Mouse (Mus musculus) myocyte (in vitro differentiated cells): ENCODE measurements at regions not wholly inside any gene's neighbourhood (a gene's known extent, or its start where the extent isn't known, plus 50 kb on each side); places are given as distances from the start of the nearest gene placed in this dataset.

Source experiments
- CEBPB ChIP-seq: IDR thresholded peaks from 2 replicates; pipeline ENCODE4 v1.6.1; 2011; ENCODE audit warnings: mild to moderate bottlenecking, moderate library complexity; ENCODE audit not compliant: poor library complexity, insufficient read depth, severe bottlenecking
- E2F4 ChIP-seq: IDR thresholded peaks from one replicate; pipeline ENCODE4 v1.6.1; 2011; ENCODE audit warnings: mild to moderate bottlenecking, control low read depth, moderate library complexity; ENCODE audit not compliant: insufficient read depth
- MYOD1 ChIP-seq, 3 experiments: IDR thresholded peaks; one replicate each; pipeline ENCODE4 v1.6.1; 2011; ENCODE audit warnings: control low read depth in 2 of 3, low read depth in 2 of 3, mild to moderate bottlenecking in 2 of 3, moderate library complexity in 1 of 3; ENCODE audit not compliant: insufficient read length in 2 of 3, control insufficient read depth in 1 of 3
- MYOG ChIP-seq, 3 experiments: IDR thresholded peaks; one replicate each; pipeline ENCODE4 v1.6.1; 2011; ENCODE audit warnings: control low read depth in 2 of 3, low read depth in 2 of 3, mild to moderate bottlenecking in 2 of 3; ENCODE audit not compliant: insufficient read length in 2 of 3, control insufficient read depth in 1 of 3, insufficient read depth in 1 of 3
- POLR2A ChIP-seq: IDR thresholded peaks from one replicate; pipeline ENCODE4 v1.6.1; 2011; ENCODE audit warnings: low read depth, mild to moderate bottlenecking, control low read depth, moderate library complexity; ENCODE audit not compliant: insufficient read length
- POLR2AphosphoS2 ChIP-seq: IDR thresholded peaks from one replicate; pipeline ENCODE4 v1.6.1; 2011; ENCODE audit warnings: low read depth, control low read depth; ENCODE audit not compliant: insufficient read length
- REST ChIP-seq: IDR thresholded peaks from one replicate; pipeline ENCODE4 v1.6.1; 2011; ENCODE audit warnings: mild to moderate bottlenecking, control low read depth, moderate library complexity; ENCODE audit not compliant: insufficient read depth, insufficient read length
- SRF ChIP-seq: IDR thresholded peaks from one replicate; pipeline ENCODE4 v1.6.1; 2011; ENCODE audit warnings: low read depth; ENCODE audit not compliant: control insufficient read depth, insufficient read length
- TCF12 ChIP-seq: IDR thresholded peaks from one replicate; pipeline ENCODE4 v1.6.1; 2011; ENCODE audit warnings: mild to moderate bottlenecking, control low read depth; ENCODE audit not compliant: poor library complexity, insufficient read depth, severe bottlenecking
- TCF3 ChIP-seq: IDR thresholded peaks from one replicate; pipeline ENCODE4 v1.6.1; 2011; ENCODE audit warnings: low read depth, control low read depth; ENCODE audit not compliant: insufficient read length
- USF1 ChIP-seq: IDR thresholded peaks from one replicate; pipeline ENCODE4 v1.6.1; 2011; ENCODE audit warnings: low read depth, mild to moderate bottlenecking, control low read depth, moderate library complexity

- TF ChIP-seq POLR2AphosphoS2 (no peak), E2F4 (no peak), USF1 (no peak), SRF (no peak), POLR2A (no peak), MYOD1 (IDR thresholded peaks at IDR 0.05; ENCODE audit: control insufficient read depth in 1 of 3, insufficient read length in 2 of 3, low read depth in 2 of 3) (no peak), REST (no peak), TCF3 (no peak), MYOG (IDR thresholded peaks at IDR 0.05; ENCODE audit: control insufficient read depth in 1 of 3, insufficient read depth in 1 of 3, insufficient read length in 2 of 3, low read depth in 2 of 3) (no peak), TCF12 (no peak), CEBPB (no peak)
Measured at GRCm38 (mm10) chr14:14599990-14600389, 102.1 kb upstream of the Slc4a7 start.
